Comparison of ENCODE assay signal across 25 mouse cellular contexts in the genomic region with DNA sequence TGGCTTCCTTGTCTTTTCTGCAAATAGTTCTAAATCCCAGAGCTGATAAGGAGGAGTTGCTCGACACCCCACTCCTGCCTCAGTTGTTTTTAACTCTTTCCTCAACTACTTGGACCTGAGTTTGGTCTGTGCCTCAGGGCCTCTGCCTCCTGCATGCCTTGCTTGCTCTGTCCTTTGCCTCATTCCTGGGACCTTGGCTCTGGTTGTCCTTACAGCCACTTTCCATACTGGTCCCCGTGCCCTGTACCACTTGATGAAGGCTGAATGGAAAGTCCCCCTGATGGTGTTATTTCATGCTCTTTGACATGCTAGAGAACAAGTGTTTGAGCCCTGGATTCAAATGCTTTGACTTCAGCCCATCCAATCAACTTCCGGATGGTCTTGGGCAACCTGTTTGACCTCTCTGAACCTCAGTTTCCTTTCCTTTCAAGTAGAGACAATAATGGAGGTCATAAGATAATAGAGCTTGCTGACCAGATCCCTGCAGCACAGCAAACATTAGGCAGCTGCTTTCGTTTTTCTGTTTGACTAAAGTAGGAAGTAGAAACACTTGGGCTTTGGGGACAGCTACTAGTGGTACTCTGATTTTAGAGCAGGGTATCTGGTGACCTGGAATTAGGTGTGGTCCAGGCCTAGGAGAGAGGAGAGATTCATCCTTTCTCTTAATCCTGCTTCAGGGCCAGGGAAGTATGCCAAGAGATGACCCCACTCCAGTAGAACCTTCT.
DNase-seq lines count a peak whose midpoint lies in the region; ATAC-seq lines count a peak whose summit lies in the region.
"Had no signal": no experiment of that assay in that cellular context is flagged by ENCODE, and none has a peak within 500 bp of the region (broad histone marks: within the 10 kb centered on the region; RNA-seq: fewer than 3 reads in every experiment).

No protein-coding gene starts in this region.

- ATAC-seq in common myeloid progenitor, adult 5-6 weeks (replicated peaks; ENCODE audit: low read depth, poor library complexity, severe bottlenecking), result peak; percentile 46
- ATAC-seq in megakaryocyte progenitor cell, adult 5-6 weeks (replicated peaks; ENCODE audit: poor library complexity), result peak; percentile 46
- ATAC-seq: forebrain, embryonic 13.5 days; intestine, embryonic 15.5 days; liver, embryonic 12.5 days; liver, postnatal 0 days; Patski had no signal

- peak; percentile 30 for DNase-seq in thymus, postnatal 0 days (ENCODE audit: low spot score)
- no peak for DNase-seq in thymus, postnatal 4 days
- no peak for DNase-seq in urinary bladder, postnatal 10 days (ENCODE audit: low spot score)
- no peak for DNase-seq in natural killer cell, adult 2 months (ENCODE audit: low spot score in 2 of 2)
- DNase-seq in gastrocnemius, adult 18-20 months (ENCODE audit: low spot score), result no peak
- DNase-seq: adrenal gland, postnatal 36 days; cerebellum, adult 18-20 months; gastrocnemius, postnatal 25 days; heart, postnatal 14 days; kidney, adult 8-10 months; kidney, postnatal 4 days; layer of hippocampus, postnatal 36 days; left cerebral cortex, postnatal 4 days; liver, postnatal 0 days; lung, postnatal 36 days; midbrain, embryonic 14.5 days; retina, postnatal 1 day; spleen, adult 18-20 months; thymus, adult 2 months had no signal
